Mouse (Mus musculus) CD8-positive naive resting alpha-beta T cell, adult 2 months (primary cell): ENCODE measurements around the gene Clstn2.

Experiments used
- DNase-seq, 2 experiments: peaks; one replicate each; pipeline ENCODE4 v3.0.0; 2022; ENCODE audit warnings: low read depth in 2 of 2, low spot score in 2 of 2

Gene Clstn2

DNA sequence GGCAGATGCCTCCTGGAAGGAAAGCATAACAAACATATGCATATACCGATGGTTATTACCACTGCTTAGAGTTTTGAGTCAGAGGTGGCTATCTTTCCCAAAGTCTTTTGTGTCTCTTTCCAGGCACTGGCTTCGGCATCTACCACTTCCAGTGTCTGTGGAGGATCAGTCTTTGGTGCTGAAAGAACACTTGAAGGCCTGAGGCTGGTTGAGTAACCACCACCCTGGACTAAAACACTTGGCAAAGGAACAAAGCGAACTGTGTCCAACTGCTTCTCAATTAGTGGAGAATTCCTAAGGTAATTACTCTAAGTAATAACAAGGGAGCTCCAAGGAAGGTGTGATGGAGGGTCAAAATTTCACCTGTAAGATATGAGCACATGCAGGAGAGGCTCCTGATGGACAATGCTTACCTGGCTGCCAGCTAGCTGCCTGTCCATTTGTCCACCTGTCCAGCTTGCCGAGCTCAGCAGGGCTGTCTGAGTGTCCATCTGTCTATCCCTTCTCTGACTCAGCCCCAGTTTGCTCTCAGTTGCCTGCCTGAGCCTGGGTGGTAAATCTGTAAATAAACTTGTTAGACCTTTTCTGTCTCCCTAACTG, 346.1 kb downstream of the Clstn2 start:
- no peak for DNase-seq

DNA sequence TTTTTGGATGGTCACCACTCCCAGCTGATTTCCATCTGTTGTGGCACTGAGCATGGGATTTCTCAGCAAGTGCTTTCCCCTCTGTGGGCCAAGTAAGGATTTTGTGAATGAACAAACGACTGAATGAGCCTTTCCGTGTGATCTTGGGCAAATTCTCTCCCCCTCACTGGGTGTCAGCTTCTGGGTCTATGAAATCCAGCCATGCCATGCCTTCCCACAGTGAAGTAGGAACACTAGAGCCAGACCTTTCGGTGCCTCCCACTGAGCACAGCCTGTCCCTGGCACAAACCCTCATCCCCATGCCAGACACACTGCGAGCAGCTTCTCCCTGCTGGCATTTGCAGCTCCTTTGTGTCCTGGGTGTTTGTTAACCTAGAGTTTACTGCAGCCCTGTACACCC, 347.3 kb downstream of the Clstn2 start:
- DNase-seq, result no peak

DNA sequence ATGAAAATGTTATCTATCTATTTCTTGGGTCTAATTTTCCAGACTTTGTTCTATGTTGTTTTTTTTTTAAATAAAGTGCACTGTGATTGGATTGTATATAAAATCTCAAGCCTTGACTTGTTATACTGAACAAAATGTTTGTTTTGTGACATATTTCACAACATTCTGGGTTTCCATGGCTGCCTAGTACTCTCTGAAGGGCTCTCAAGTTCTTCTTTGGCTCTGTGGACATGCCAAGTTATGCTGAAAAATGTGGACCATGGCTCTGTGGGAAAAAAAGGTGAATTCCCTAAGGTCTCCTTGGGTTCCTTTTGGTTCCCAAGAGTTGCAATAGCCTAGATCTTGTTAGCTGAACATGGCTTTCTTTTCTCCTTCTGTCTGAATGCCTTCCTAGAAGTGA, 353.1 kb downstream of the Clstn2 start:
- no peak for DNase-seq

DNA sequence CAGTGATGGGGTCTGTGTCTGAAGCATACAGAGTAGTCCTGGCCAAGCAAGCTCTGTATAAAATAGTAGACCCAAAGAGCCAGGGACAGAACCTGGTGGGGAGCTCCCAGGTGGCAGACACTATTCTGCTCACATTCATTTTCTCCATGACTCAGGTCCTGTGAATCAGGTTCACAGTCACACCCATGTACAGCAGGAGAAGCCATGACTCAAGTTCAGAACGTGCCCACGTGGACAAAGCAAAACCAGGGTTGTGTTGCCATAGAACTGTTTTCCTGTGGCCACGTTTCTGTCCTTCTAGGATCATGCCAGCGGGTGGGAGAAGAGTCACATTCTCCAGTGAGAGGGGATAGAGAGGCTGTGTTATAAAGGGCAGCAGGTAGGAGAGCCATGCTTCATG, 353.9 kb downstream of the Clstn2 start:
- DNase-seq, result no peak

DNA sequence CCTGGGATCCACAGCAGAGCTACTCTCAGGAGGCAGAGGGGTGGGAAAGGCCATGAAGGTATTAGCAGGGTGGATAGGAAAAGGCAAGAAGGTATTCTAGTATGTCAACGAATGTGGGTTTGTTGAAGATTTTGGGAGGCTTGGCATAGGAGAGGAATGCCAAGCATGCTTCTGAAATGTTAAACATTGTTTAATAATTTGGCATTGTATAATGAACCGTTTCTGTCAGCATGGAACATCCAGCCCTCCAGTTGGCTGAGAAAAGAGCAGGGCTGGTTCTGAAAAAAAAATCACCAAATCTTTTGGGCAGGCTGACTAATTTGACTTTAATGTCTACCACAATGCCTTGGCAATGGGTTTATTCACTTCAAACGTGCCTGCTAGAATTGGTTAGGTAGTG, 355.9 kb downstream of the Clstn2 start:
- DNase-seq, result no peak

DNA sequence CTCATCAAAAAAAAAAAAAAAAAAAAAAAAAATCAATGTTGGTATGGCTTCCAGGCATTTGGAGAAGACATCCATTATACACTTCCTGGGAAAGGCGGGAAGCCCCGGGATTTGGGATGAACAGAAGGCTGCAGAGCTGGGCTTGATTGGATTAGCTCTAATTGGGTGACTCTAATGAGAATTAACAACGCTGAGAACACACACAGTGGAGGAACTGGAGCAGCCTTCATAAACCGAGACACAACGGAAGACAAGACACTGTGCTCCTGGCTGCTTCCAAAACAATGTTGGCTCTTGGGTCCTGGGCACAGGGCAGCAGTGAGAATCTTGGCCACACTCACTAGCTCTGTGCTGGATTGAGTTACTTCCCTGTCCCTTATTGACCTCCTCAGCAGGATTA, 360.3 kb downstream of the Clstn2 start:
- DNase-seq, result no peak

DNA sequence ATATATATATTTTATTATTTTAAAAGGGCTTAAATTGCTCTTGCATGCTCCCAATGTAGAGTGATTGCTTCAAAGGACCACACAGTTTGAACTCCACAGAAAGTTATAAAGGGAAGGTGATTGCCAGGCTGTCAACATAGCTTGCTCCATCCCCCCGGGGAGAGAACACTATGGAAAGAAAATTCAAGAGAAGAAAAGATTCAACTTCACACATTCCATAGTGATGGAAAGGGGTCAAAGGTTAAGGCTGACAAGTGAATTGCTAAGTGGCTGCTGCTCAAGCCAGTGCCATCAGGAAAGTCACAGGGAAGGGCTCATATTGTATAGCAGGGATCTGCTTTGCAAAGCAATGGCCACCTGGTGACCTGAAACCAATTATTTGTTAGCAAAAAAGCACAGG, 360.8 kb downstream of the Clstn2 start:
- no peak for DNase-seq

DNA sequence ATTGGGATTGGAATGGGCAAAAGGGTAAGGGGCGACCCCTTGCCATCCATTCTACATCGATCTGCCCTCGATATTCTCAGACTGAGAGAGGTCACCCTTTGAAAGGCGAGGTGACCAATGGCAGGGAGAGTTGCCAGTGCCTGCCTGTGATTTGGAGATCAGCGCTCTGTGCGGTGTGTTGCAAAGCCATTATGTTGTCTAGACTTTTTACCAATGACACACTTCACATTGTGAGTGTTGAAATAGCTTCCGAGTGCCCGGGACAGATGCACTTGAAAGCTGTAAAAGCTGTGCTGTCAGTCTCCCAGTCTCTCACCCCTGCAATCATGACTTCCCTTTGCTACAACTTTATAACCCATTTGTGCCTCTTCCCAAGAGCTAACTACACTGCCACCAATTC, 362.3 kb downstream of the Clstn2 start:
- no peak for DNase-seq

DNA sequence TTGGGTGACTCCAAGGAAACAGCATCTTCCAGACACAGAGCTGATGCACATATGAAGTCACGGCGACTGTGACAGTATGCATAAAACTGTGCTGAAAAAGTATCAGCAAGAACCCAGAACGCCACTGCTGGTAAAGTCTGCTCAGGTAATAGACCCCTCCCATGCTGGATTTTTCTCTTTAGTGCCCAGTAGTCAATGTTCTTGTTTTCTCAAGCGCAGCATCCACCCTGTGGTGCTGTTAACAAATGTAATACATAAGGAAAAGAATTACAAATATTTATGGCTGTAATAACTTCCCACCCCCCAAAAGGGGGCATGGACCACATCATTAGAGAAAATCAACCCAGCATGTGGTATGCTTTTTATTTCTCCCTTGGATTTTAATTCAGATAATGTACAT, 372.0 kb downstream of the Clstn2 start:
- no peak for DNase-seq

DNA sequence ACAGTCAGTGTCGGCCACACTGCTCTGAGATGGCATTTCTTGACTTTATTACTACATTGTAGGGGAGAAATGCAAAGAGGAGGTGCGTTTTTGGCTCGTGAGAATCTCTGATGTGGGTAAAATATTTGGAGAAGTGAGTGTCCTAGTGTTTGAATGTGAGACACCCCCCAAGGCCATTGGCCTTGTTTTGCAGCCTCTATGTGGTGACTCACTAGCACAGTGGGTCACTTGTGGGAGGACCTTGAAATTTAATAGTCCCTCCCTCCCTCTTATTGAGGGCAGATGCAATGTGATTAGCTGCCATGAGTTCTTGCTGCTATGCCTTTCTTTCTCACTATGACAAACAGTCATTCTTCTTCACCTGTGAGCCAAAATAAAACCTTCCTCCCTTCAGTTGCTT, 374.2 kb downstream of the Clstn2 start:
- DNase-seq, result no peak

DNA sequence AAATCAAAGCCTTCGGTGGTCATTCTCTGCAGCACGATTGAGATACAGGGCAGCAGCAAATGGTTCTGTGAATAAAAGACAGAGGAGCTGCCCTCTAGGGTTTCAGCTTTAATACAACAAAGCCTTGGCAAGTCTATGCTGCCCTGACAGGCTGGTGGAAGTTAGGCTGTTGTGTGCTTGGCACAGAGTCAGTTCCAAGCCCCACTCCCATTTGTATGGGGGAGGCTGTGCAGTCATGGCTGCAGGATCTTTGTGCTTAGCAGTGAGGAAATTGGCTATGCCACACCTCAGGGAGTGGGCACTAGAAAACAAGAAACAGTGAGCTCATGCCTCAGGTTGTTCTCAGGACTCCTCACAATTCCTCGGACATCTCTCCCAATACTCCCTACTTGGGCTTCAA, 384.6 kb downstream of the Clstn2 start:
- DNase-seq, result no peak

DNA sequence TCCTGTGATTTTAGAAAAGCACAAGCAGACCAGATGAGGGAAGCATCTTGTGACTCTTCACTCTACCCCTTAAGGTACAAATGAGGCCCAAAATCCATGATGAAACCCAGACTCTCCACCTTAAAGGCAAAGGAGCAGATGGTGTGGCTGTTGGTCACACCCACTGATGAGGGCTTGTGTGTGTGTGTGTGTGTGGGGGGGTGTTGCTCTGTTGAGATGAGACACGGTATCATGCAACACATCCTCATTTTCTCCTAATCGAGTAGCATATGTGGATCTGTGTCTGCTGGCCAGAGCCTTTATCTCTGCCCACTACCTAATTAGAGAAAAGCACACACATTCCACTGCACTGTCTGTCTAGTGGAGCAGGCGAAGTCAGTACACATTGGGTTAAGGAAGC, 387.2 kb downstream of the Clstn2 start:
- no peak for DNase-seq

DNA sequence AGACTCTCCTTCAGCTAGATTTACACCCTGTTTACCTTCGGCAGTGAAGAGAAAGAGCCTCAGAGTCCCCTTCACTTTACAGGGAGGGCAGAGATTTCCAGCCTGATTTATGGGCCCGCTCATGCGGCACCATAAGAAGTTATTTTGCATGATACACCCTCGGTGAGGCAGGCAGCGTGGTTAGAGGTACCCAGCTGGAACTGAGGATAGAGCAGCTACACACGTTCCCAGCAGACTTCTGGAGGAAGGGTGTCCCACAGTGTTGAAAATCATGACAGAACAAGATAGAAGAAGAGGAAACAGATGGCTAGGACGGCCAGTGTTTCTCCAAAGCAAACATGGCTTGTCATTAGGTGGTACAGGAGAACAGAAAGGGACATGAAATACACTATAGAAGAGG, 390.6 kb downstream of the Clstn2 start:
- DNase-seq, result no peak

DNA sequence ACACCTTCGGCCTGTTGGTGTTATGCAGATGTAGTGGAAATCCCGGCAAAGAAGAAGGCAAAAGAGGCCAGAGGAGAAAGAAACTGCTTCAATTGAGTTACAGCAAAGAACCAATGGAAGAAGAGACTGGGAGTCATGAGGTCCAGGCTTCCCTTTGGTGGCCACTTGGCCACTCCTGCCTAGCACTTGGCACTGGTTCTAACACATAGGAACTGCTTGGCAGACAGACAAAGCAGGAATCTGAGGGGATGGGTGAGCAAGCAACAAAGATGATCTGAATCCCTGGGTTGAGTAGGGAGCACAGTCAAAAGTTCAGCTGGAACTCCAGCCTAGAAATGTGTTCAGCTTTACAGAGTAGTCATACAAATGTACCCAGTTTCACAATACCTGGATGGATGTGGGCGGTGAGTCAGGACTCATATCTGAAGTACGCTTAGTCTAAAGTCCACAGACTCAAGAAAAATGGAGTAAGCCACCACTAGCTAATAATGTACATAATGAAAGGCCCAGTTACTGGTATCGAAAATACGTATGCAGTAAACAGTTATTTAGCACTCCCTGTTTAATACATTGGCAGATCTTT, 392.9 kb downstream of the Clstn2 start:
- no peak for DNase-seq

DNA sequence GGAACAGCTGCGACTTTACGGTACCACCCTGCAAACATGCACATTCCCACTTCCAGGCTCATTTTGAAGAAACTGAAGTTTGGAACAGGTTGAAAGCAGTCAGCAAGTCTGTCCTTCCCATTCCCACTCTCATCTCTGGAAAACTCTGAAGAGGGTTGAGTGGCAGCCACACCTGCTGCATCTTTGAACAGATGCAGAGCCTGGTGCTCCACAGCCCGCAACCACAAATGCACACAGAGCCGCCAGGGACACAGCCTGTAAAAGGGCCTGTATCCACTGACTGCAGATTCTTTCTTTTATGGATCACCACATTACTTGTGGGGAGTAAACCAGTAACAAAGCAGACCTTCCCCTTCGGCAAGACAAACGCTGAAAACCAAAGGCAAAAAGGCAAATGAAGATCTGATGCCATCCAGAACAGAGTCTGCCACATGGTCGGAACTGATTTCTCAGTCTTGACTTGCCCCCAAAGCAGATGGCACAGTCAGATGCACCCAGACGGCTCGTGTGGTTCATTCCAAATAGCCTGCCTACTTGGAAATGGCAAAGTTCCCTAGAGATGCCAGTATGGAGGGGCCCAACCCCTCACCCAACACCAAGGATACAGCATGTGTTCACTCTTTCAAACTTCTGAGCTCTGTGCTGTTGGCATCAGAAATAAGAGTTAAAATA, 394.2 kb downstream of the Clstn2 start:
- DNase-seq, result no peak

DNA sequence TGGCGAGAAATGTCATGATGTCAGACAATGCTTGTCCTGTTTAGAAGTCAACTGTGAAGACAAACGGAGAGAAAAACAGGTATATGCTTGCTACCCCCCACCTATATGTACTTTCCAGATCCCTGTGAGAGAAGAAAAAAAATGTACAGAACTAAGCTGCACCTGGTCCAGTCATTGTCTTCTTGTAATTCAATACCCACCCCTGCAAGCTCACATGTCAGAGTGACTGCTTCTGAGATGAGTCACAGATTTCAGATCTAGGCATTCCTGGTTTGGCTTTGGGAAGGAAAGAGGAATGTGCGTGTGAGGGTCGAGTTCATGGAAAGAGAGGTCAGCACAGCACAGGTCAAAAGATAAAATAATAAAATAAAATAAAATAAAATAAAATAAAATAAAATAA, 397.6 kb downstream of the Clstn2 start:
- DNase-seq, result no peak

DNA sequence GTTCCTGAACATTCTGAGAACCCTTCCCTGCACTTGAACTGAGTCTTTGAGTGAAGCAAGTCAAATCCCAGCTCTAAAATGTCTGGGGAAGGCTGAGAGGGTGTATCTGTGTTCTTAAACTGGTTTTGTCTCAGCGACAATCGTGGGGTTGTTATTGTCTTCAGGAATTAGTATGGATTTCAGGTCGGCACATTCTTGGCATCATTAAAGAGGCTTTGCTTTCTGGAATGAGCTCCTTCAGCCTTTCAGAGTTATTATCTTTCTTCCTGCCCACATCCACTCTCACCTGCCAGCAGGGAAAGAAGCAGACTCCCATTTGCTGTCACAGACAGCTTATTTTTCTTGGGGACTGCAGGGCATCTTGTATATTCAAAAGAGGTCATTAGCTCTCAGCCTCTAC, 398.1 kb downstream of the Clstn2 start:
- no peak for DNase-seq

DNA sequence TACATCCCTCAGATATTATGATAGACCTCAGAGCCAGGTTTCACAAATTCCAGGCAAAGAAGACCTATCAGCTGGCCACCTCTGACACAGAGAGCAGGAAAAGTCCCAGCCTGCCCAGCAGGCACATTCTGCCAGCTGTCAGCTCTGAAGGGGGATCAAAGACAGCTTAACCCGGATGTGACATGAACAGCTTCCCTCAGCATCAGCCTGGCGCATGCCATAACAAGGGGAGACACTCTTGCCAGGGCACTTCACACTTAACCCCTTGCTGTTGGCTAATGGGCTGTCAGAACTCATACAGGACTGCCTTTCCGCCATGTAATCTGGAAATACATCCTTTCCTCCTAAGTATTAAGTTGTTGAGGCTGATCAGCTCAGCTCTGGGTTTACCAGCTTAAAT, 403.8 kb downstream of the Clstn2 start:
- DNase-seq, result no peak

DNA sequence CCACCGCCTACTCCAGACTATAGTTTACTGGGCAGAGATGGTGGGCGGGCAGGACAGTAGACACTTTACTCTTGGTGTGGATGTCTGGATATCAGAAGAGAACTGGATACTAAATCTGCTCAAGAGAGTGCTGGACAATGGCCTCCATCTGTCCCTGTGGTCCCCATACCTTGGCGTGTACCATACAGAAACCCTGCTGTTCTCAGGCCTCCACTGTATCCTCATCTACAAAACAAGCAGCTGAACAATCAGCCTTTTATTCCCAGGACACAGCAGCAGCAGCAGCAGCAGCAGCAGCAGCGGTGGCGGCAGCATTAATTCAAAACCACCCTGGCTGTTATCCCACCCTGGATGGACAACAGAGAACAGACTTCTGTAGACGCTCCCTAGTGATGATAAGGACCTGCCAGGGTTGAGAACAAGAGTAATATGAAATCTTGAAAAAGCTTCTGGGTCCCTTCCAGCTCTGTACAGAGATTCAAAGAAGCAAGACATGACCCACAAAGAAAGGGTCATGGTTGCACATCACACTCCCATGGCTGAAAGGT, 404.5 kb downstream of the Clstn2 start:
- no peak for DNase-seq

DNA sequence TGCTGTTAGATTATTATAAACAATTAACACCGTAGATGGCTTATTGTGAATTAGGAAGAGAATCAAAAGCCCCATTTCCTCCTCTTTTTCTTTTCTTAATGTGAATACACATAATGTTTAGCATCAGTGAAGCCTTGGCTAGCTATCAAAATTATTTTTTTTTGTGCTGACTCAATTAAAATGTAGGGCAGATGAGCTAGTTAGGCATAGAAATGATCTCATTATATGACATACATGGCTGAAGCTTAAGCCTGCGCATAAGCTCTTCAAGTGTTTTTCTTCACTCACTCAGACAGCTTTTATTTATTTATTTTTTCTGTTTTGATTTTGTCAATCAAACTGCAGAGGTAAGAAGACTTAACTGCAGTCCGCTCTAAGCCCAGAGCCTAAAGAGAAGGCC, 405.1 kb downstream of the Clstn2 start:
- DNase-seq, result no peak

DNA sequence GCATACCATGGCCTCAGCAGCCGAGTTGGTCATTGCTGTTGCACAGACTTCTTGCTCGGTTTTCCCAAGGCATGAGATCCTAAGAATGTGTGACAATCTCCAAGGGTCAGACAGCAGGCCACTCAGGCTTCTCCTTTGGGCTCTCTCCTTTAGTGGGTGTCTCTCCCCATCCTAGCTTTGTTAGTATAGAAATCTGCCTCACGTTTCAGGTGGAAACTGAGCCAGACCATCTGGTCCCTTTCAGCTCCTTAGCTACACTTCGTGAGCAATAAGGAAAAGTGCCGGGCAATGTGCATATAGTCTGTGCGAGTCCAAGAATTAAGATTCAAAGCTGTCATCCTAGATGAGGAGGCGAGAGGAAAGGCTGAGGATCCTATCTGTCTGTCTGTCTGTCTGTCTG, 422.4 kb downstream of the Clstn2 start:
- DNase-seq, result no peak

DNA sequence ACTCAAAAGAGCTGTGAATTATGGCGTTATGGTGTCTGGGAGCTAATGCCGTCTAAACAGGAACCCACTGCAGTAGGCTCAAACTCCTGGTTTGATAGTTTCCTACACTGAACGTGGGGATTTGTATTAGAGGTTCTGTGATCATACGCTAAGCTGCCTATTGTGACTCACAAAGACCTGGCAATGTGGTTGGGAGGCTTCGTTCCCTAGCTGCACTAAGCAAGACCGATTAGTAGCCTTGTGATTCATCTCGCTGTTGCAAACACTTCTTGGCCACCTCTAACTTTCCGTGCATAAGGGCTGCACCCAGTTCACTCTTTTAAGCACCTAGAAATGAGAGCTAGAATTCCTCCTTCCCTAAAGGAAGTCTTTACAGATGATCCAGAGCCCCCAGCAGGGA, 429.3 kb downstream of the Clstn2 start:
- DNase-seq, result no peak

DNA sequence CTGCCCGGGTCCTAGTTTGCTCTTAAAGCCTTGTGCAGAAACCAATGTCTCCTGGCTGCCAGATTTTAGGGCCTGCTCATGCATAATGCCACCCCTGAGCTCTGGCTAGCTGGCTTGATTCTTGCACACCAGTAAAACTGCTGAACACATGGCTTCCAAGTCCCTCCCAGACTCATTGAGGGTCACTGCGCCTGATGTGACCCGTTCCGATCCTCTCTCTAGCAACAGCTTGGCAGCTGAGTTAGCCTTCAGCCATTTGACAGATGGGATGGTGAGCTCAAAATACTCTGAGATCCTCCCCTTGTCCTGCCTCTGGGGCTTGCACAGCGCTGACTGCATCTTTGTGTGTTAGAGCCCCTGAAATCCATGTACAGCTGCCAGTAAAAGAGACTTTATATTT, 430.5 kb downstream of the Clstn2 start:
- no peak for DNase-seq
